Mouse (Mus musculus) thymus, adult 2 months (tissue): ENCODE measurements around the gene Syngr4.

Source experiments
- CTCF ChIP-seq: fragments of 200-500 bp; IDR thresholded peaks from 2 replicates; pipeline ENCODE4 v1.5.1; 2012; ENCODE audit warnings: mild to moderate bottlenecking, control low read depth, low read length, moderate library complexity, borderline replicate concordance; ENCODE audit not compliant: control insufficient read depth, poor library complexity, insufficient read depth; ENCODE audit errors: extremely low read depth
- POLR2A ChIP-seq: fragments of 200-500 bp; IDR thresholded peaks from 2 replicates; pipeline ENCODE4 v1.6.1; 2012; ENCODE audit warnings: mild to moderate bottlenecking, low read length, control low read depth, moderate library complexity; ENCODE audit not compliant: control insufficient read depth, poor library complexity, insufficient read depth; ENCODE audit errors: extremely low read depth

- no peak for TF ChIP-seq CTCF
- no peak for TF ChIP-seq POLR2A
Observed at GRCm38 (mm10) chr7:45920583-45921241, 24.2 kb upstream of the Syngr4 start.
